Mouse (Mus musculus) intestine, embryonic 16.5 days (tissue): Measurements from ENCODE around the gene Prnp. TPM values are rescaled to one million over a fixed set of nuclear protein-coding genes. Genes with fewer than 3 reads are reported as not detected.

Source experiments
- ATAC-seq: fragments of 200-750 bp; cut with Nextera tagmentation; 2 replicates; pipeline ENCODE4 v1.8.0; 2017; ENCODE audit warnings: moderate TSS enrichment, moderate library complexity
- H3K27ac ChIP-seq: fragments of 300-500 bp; sonication (generic); 2 replicates; pipeline ENCODE4 v1.5.1; 2014; ENCODE audit warnings: mild to moderate bottlenecking, low read length
- H3K27me3 ChIP-seq: fragments of 300-500 bp; sonication (generic); replicated peaks from 2 replicates; pipeline ENCODE4 v1.6.1; 2014; ENCODE audit warnings: low read length, control low read depth, mixed read lengths; ENCODE audit not compliant: control insufficient read depth, insufficient read depth
- H3K36me3 ChIP-seq: fragments of 300-500 bp; sonication (generic); 2 replicates; pipeline ENCODE4 v1.6.1; 2014; ENCODE audit warnings: low read length, control low read depth; ENCODE audit not compliant: control insufficient read depth, insufficient read depth
- H3K4me1 ChIP-seq: fragments of 300-500 bp; sonication (generic); 2 replicates; pipeline ENCODE4 v1.6.1; 2014; ENCODE audit warnings: low read length, control low read depth, mixed read lengths; ENCODE audit not compliant: control insufficient read depth, insufficient read depth
- H3K4me2 ChIP-seq: fragments of 300-500 bp; sonication (generic); 2 replicates; pipeline ENCODE4 v1.6.1; 2014; ENCODE audit warnings: low read depth, low read length, control low read depth
- H3K4me3 ChIP-seq: fragments of 300-500 bp; sonication (generic); 2 replicates; pipeline ENCODE4 v1.5.1; 2014; ENCODE audit warnings: mild to moderate bottlenecking, low read length
- H3K9ac ChIP-seq: fragments of 300-500 bp; sonication (generic); 2 replicates; pipeline ENCODE4 v1.6.1; 2014; ENCODE audit warnings: low read depth, low read length
- H3K9me3 ChIP-seq: fragments of 300-500 bp; sonication (generic); 2 replicates; pipeline ENCODE4 v1.6.1; 2016; ENCODE audit warnings: low read length, control low read depth; ENCODE audit not compliant: control insufficient read depth
- WGBS: fragments of 180-500 bp; shearing (Covaris S2); extraction: QIAGEN DNeasy Blood & Tissue Kit; methylation state at CpG from one replicate; pipeline ENCODE4 v1.1.7; 2014; 5-methylcytosine and 5-hydroxymethylcytosine counted together
- polyA plus RNA-seq: library from polyadenylated mRNA; unstranded; fragments of >200 nt; fragmentation: Nextera tagmentation; extraction: Ambion mirVana; gene quantifications from 2 replicates; pipeline ENCODE4 v1.2.1, GENCODE M21; 2015

Prnp gene
- polyA plus RNA-seq, 1 experiment from 2014 or later: 50.7 TPM

DNA sequence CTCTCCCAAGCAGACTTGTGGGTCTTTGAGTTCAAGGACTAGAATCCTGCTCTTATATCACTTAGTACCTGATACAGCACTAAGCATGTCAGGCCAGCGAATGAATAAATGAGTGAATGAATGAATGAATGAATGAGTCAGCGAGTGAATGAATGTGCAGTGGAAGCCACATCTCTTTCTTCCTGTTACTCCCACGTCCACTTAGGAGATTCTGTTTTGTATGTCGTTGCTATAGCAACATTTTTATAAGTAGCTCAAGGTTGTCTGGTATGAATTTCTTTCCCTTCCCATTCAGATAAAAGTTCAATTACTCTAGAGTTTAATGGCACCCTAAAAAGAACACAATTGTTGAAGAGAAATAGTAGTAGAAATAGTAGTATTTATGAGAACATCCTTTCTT, 61.4 kb downstream of the Prnp start:
- no peaks in the 10 kb centered on the region for H3K36me3 ChIP-seq
- no peak overlapping the region for H3K4me3 ChIP-seq
- H3K4me1 ChIP-seq: no peaks in the 10 kb centered on the region
- H3K9ac ChIP-seq: no peak overlapping the region
- WGBS: 75% methylated on average over 4 of the region's 4 CpGs
- no peak overlapping the region for H3K4me2 ChIP-seq
- no peaks in the 10 kb centered on the region for H3K9me3 ChIP-seq
- no peak for ATAC-seq
- H3K27ac ChIP-seq: no peak overlapping the region
- H3K27me3 ChIP-seq: no peaks in the 10 kb centered on the region

DNA sequence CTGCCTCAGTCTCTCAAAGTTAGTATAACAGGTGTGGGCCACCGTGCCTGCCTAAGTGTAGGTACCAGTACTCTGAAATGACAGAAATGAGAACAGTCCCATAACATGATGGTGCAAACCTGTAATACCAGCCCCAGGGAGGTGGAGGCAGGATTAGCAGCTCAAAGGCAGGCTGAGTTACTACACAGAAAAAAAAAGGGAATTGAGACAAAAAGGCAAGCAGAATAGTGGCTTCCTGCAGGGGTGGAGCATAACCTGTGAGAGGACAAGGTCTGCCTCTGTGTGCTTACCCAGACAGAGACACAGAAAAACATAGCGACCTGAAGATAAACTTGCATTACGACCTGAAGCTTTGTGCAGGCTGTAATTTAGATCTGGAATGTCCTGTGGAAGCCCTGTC, 66.9 kb downstream of the Prnp start:
- no peaks in the 10 kb centered on the region for H3K27me3 ChIP-seq
- no peaks in the 10 kb centered on the region for H3K4me1 ChIP-seq
- H3K4me2 ChIP-seq: no peak overlapping the region
- no peak overlapping the region for H3K27ac ChIP-seq
- H3K9ac ChIP-seq: no peak overlapping the region
- H3K36me3 ChIP-seq: no peaks in the 10 kb centered on the region
- H3K9me3 ChIP-seq: no peaks in the 10 kb centered on the region
- ATAC-seq: no peak
- 57% methylated on average over 3 of the region's 3 CpGs for WGBS
- H3K4me3 ChIP-seq: no peak overlapping the region

DNA sequence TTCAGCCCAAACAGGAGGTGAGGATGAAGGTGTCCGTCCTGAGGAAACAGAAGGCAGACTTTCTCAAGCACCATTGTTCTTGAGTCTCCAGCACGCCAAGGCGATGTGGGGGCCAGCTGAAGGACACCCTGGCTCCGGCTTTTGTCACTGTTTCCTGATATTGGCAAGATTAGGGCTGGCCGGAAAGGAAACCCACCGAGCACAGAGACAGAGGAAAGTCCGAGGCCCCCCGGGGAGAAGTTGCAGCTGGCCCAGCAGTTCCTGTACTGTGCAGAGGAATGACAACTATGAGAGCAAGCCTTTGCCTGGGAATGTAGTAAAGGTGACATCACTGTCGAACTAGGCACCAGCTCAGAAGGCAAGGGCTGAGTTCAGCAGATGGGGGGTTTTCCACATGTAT, 71.1 kb downstream of the Prnp start:
- 37% methylated on average over 9 of the region's 9 CpGs for WGBS
- Histone ChIP-seq H3K36me3 (no peaks in the 10 kb centered on the region), H3K27ac (peak overlapping the region; percentile 25; the same call in 1 of the 2 replicates), H3K4me2 (no peak overlapping the region), H3K27me3 (no peaks in the 10 kb centered on the region), H3K9ac (peak overlapping the region; percentile 11; the same call in 1 of the 2 replicates), H3K9me3 (no peaks in the 10 kb centered on the region), H3K4me3 (no peak overlapping the region), H3K4me1 (no peaks in the 10 kb centered on the region)
- peak; percentile 73 for ATAC-seq

DNA sequence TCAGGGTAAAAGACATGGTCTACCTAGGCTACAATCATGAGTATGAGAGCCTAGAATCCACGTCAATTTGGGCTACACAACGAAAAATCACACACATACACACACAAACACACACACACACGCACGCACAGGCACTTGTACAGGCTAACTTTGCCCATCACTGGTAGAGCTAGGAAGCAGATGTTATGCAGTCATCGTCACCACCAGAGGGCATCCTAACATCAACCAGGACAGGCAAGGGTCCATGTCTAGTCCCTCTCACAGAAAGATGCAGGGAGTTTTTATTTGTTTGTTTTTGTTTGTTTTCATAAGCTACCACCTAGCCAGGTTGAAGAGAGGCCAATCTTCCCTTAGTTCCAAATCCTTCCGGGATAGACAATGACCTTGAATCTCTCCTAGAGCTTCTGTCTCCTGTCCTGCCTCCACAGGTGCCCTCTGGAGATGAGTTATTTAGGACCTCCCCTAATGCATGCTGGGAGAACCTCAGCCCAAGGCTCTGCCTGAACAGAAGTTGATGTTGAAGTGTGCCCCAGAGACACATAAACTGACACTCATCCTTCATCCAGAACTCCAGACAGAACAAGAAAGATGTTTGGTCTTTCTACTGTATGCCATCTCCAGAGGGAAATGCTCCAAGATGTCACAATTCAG, 72.9 kb downstream of the Prnp start:
- 12% methylated on average over 6 of the region's 6 CpGs for WGBS
- H3K9me3 ChIP-seq: no peaks in the 10 kb centered on the region
- H3K9ac ChIP-seq: no peak overlapping the region

DNA sequence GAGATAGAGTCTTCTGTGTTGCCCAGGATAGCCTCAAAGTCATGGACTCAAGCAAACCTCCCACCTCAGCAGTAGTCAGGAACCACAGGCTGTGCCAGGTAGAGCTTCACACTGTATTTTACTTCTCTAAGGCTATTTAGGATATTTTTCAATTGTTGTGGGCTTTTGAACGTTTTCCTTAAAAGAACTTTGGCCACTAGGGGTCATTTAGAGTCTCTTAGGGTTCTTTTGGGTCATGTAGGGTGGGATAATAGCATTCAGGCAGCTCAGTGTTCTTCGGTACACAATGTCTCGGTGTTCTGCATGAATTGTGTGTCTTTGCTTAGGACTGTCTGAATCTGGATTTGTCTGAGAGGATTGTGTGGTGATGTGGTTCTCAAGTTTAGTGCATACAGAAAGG, 78.2 kb downstream of the Prnp start:
- Histone ChIP-seq H3K9me3 (no peaks in the 10 kb centered on the region), H3K36me3 (no peaks in the 10 kb centered on the region), H3K27ac (no peak overlapping the region), H3K4me3 (no peak overlapping the region), H3K9ac (no peak overlapping the region), H3K27me3 (no peaks in the 10 kb centered on the region), H3K4me2 (no peak overlapping the region), H3K4me1 (no peaks in the 10 kb centered on the region)
- ATAC-seq: no peak
- 47% methylated on average over 3 of the region's 3 CpGs for WGBS

More for the DNA sequence above, 72.9 kb downstream of the Prnp start:
- peak; percentile 68 for ATAC-seq
- H3K4me1 ChIP-seq: no peaks in the 10 kb centered on the region
- no peaks in the 10 kb centered on the region for H3K27me3 ChIP-seq
- no peak overlapping the region for H3K27ac ChIP-seq
- no peak overlapping the region for H3K4me2 ChIP-seq
- H3K4me3 ChIP-seq: no peak overlapping the region
- H3K36me3 ChIP-seq: no peaks in the 10 kb centered on the region

Other genes with a start within 250 kb of the Prnp start
- not detected in 2 replicates for gene Erv3, start 50.2 kb upstream of the Prnp start, polyA plus RNA-seq
- gene Prn, start within 50 bp of the Prnp start, polyA plus RNA-seq: not detected in 2 replicates
- gene Prnd, start 40.9 kb downstream of the Prnp start, polyA plus RNA-seq: 27.1 and 28.8 TPM in 2 replicates
- gene Rassf2, start 120.3 kb downstream of the Prnp start, polyA plus RNA-seq: 8.2 and 9.0 TPM in 2 replicates
- 12.0 and 13.5 TPM in 2 replicates for gene Slc23a2, start 235.2 kb downstream of the Prnp start, polyA plus RNA-seq